Mouse (Mus musculus): ENCODE data around the gene Elp6.

The Elp6 gene

DNA sequence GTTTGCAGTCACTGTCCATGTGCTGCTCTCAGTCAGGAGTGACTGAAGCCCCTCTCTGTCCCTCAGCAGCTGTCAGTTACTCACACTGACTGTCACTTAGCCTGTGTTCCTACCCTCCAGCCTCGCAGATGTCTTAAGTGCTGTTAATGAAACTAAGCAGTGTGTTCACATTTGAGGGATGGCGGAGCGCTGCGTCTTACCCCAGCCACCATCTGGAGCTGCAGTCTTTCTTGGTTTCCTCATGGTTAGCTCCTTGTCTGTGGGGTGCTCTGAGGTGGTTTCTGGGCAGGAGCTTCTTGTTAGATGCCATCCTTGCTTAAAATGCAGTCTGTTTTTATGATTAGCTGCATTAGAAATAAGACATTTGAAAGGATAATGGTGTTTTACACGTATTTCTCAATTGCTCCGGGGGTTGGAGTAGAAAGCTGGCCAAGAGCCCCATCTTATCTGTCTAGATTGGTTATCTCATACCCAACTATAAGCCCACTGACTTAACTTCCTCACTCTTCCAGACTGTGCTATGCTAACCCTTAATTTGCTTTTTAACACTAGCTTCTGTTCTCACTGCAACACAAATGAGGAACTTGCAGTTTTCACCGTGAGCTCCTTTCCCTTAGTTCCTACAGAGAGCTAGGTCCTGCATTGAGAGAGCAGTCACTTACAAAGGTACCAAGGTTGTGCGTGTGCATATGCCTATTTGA lies 47.1 kb downstream of the Elp6 start:
- DNase-seq (ENCODE audit: low spot score in 2 of 2): no peak

DNA sequence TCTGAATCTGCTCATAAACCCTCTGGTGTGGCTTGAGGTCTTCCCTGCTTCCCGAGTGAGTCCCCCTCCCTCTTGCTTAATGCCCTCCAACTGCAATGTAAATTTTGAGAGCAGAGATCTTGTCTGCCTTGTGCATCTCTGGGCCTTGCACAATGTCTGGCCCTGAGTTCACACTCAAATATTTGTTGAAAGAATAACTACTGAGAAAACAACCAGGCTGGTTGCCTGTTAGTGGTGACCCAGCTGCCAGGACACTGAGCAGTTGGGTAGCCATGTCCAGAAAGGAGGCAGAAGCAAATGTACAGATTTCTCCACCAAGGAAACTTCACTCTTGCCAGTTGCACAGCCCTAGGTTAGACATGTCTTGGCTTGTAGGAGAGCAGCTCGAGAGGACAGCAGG lies 53.4 kb downstream of the Elp6 start:
- no peak for DNase-seq (ENCODE audit: low spot score in 2 of 2)

DNA sequence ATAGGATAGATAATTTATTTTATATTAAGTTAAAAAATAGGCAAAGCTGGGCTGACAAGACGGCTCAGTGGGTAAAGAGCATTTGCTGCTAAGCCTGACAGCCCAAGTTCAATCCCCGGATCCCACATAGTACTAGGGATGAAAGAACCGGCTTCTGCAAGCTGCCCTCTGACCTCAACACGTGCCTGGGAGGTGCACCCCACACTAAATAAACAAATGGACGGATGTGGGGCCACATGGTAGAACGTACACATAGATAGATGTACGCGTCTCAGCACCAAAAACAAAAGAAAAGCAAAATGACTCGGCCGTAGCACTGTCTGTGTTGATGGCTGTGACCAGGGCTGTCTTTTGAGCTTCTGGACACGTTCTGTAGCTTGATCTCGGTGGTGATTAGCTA lies 56.3 kb downstream of the Elp6 start:
- no peak for DNase-seq (ENCODE audit: low spot score in 2 of 2)

DNA sequence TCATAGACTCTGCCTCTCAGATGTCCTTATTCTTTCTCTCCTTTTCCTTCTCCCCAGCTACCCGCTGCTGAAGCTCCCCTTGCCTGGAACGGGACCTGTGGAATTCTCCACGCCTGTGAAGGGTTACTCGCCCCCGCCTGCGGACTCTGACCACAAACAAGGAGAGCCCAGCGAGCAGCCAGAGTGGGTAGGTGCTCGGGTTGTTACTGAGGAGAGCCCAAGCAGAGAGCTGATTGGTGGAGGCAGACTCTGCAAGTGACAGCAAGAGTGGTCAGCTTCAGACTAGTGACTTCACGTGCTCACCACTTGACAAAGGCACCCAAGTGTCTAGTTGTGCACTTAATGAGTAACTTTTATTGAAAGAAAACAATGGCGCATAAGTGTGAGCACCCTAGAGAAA lies 57.4 kb downstream of the Elp6 start:
- DNase-seq (ENCODE audit: low spot score in 2 of 2): no peak

DNA sequence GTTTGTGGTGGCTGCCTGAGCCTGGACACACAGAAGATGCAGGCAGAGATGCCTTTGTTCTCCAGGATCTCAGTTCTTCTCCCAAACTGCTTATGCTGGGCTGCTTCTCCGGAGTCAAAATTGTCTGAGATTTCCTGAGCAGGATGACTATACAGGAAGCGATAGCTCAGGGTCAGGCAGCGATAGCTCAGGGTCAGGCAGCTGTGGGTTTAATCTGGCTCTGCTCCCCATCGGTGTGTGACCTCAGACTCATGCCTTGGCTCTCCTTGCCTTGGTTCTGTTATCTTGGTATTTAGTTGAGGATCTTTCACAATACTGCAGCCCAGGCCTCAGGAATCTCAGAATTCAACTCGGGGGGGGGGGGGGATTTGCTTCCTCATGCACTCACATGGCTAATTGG lies 61.8 kb downstream of the Elp6 start:
- no peak for DNase-seq (ENCODE audit: low spot score in 2 of 2)

DNA sequence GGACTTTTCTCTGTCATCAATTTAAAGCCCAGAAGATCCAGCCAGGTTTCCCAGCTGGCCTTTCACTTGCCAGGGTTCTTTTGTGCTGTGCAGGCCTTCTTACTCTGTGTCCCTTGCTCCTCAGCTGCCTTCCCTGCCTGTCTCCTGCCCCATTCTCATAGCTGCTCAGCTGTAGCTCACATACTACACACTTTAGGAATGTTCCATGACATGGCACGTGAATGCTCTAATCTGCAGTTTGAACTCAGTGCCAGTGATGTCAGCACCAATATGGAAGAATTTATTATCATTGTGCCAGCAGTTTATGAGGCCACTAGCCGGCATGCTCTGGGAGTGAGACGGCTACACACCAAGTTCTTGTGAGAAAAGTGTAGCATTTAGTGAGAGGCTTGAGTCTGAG lies 64.9 kb downstream of the Elp6 start:
- no peak for DNase-seq (ENCODE audit: low spot score in 2 of 2)
